Mouse (Mus musculus) inflammation-experienced regulatory T-cells, adult 6 months (primary cell): ENCODE results near the gene Adpgk. TPM values are rescaled to one million over a fixed set of nuclear protein-coding genes. Genes with fewer than 3 reads are reported as not detected.

Source experiments
- ATAC-seq: one replicate; pipeline ENCODE4 v1.8.0; 2017
- polyA plus RNA-seq, 3 experiments: library from polyadenylated mRNA; unstranded; fragments of 100-300 nt; shearing (Covaris generic); gene quantifications; one replicate each; pipeline ENCODE4 v1.2.1; 2017

Gene Adpgk
- 10 to 100 TPM in 2 of 3 experiments, 1 to 10 TPM in 1; 2.5 to 14.1 (median 10.8) TPM for polyA plus RNA-seq

- ATAC-seq, result peak; percentile 94
These were observed at the start of gene Adpgk for GRCm38 (mm10) chr9:59290957-59291687. TSS of gene Adpgk (plus strand) at chr9:59291558.

DNA sequence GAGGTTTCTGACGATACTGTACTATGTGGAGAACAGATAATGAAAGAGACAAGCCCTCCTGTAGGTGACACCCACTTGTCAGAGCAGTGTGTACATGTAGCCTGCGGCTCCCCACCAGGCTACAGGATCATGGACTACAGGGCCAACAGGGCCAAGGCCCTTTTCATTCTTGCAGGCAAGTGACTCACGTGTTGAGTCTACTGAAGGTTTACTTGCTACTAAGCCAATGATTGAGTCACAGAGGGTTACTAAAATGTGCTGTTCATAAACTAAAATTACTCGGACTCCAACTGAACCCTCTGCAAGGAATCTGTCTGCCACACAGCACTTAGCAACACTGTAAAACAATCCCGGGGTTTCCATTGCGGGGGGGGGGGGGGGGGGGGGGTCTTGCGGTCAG lies 46.2 kb upstream of the Adpgk start:
- no peak for ATAC-seq

DNA sequence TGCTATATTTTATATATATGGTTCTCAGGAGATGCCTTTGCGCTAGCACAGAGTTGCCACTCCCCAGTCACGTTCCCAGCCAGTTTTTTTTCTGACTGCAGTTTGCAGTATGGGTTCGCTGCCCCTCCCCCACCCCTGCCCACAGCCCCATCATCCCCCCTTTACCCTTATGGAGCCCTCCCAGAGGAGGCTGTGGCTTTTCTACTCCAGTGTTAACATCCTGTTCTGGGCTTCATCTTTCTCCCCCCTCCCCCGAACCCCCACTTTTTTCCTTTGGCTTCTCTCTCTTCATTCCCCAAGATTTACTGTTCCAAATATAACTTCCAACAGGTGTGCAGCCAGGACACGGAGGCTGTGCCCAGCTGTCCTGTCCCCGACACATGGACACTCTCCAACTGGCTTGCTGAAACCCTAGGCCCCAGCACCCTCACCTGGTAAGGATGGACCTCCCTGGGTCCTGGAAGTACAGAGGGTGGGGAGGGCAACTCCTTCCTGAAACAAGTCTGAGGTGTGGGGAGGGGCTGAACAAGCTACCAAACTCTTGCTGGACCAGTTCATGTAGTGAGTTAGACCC lies 44.8 kb upstream of the Adpgk start:
- ATAC-seq, result no peak

GRCm38 (mm10) chr9:59249359-59249758 lies 42.0 kb upstream of the Adpgk start:
- ATAC-seq, result no peak

- ATAC-seq, result no peak
These were observed 41.1 kb upstream of the Adpgk start for GRCm38 (mm10) chr9:59250272-59250671.

- no peak for ATAC-seq
These were observed 36.5 kb upstream of the Adpgk start for GRCm38 (mm10) chr9:59254716-59255421.

DNA sequence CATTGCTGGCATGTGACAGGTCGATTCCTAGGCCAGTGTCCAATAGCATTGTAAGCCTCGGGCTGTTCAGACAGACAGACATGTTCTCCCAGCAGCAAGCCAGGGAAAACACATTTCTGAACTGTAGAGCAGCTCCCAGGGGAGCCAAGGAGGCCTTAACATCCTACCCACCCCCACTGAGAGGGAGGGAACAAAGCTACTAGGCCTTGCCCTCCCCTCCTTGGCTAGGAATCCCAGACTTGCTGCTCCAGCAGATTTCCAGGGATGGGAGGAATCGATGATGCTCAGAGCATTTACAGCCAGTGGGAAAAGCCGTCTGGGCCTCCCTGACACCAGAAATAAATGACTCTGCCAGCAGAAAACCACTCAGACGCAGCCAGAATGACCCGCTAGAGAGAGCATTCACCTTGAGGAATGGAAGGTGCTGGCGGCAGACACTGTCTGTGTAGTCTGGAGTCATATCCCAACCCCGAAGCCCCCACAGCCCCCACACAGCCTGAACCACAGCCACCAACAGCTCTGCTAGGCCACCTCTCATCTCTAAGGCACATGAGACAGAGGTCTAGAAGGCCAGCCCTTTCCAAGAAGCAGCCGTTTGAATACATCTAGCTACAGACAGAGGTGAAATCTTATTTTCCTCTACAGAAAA lies 31.4 kb upstream of the Adpgk start:
- no peak for ATAC-seq

DNA sequence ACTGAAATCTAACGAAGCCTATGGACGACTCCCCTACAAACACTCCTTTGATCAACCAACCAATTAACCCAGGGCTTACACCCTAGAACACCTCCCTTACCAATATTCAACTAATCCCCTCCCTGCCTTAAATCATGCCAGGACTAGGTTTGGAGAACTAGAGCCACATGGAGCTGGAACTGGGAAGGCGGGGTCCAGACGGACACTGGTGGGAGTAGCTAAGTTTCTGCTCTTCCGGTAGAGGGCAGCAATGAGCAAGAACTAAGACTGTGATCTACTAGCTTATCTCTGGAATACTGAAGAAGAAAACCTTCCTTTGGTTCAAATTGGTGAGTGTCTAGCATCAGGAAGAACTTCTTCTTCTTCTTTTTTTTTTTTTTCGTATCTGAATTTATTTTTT lies 25.0 kb upstream of the Adpgk start:
- no peak for ATAC-seq

DNA sequence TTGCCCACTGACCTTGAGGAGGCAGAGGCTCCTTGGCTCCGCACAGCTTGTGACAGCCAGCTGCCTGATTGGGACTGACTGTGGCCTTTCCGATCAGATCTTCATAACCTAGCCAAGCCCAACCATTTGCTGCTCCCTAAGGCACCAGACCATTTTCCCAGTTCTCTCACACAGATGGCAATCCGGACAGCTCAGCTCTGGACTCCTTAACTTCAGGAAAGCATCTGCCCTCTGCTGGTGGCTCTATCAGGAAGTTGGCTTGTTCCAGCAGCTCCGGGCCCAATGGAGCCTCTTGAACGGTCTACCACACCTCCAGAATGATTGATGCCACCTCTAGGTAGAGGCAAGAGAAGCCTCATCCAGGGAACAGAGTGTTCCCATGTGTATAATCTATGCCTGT lies 21.6 kb upstream of the Adpgk start:
- no peak for ATAC-seq

DNA sequence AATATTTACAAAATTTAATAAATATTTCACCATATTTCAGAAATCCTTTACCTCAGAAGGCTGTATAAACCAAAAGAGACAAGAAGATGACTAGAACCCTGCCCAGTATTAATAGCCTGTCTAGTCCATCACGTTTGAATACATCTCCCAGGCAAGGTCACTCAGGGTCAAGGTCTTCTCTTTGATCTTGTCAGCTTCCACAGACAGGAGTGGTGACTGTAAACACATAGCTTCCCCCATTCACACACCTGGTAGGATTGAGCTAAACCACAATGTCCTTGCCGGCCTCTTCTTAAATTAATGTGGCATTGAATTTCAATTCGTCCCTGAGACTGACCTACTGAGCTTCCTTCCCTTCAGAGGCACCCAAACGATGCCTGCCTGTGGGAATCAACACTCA lies 20.3 kb upstream of the Adpgk start:
- ATAC-seq, result no peak

- no peak for ATAC-seq
These were observed 19.6 kb upstream of the Adpgk start for GRCm38 (mm10) chr9:59271711-59272110.

GRCm38 (mm10) chr9:59273199-59273598 lies 18.2 kb upstream of the Adpgk start:
- no peak for ATAC-seq

DNA sequence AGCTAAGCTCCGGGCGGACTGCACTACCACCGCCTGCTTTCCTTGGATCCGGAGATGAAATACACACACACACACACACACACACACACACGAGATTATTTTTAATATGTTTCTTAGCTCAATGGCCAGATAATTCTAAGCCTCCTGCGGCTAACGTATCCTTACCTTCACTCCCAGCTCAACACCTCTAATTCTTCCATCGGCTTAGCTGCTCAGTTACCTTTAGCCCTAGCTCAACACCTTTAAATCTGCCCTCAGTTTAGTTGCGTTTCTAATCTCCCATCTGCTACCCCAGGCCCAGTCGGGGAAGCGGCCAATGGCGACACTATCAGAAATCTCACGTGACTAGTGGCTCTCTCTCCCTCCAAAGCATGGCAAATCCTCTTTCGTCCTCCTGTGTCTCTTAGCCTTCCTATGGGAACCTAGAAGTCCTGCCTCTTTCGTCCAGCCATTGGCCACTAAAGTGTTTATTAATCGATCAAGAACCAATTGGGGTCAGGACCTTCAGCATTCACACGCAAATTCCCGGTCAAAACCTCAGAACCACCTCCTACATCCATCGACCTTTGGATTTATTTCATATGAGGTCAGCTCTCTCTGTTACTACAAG lies 16.4 kb upstream of the Adpgk start:
- ATAC-seq, result no peak

DNA sequence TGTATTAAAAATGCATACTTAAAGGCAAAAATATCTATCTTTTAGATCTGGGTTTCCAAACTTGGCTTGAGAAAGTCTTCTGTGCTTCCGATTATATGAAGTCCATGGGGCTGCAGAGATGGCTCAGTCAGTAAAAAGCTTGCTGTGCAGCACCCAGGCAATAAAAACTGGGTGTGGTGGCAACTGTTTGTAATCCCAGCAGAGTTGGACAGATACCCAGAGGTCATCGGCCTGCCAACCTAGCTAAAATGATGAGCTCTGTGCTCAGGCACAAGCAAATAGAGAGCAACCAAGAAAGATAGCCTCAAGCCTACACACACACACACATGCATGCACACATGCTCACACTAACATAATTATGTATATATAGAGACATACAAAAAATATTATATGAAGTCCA lies 13.2 kb upstream of the Adpgk start:
- no peak for ATAC-seq

- ATAC-seq, result no peak
These were observed 12.7 kb upstream of the Adpgk start for GRCm38 (mm10) chr9:59278694-59279093.

DNA sequence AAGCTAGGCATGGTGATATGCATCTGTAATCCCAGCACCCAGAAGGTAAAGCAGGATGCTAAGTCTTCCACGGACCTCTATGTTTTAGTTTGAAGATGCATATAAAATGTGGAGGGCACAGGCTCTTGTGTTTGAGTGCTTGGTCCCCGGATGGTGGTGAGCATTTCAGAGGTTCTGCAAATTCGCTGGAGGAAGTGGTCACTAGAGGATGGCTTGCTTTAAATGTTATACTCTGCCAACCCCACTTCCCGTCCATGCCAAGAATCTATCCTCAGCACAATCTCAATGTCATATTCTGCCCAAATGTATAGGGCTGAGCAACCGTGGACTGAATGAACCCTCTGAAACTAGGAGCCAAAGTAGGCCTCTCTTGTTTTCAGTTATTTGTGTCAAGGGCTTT lies 10.5 kb upstream of the Adpgk start:
- no peak for ATAC-seq

GRCm38 (mm10) chr9:59281871-59282682 lies 9.3 kb upstream of the Adpgk start:
- ATAC-seq, result peak; percentile 61

GRCm38 (mm10) chr9:59282683-59282986 lies 8.7 kb upstream of the Adpgk start:
- ATAC-seq, result no peak

- no peak for ATAC-seq
These were observed 5.7 kb upstream of the Adpgk start for GRCm38 (mm10) chr9:59285614-59286013.

- no peak for ATAC-seq
These were observed 3.3 kb upstream of the Adpgk start for GRCm38 (mm10) chr9:59288058-59288457.

DNA sequence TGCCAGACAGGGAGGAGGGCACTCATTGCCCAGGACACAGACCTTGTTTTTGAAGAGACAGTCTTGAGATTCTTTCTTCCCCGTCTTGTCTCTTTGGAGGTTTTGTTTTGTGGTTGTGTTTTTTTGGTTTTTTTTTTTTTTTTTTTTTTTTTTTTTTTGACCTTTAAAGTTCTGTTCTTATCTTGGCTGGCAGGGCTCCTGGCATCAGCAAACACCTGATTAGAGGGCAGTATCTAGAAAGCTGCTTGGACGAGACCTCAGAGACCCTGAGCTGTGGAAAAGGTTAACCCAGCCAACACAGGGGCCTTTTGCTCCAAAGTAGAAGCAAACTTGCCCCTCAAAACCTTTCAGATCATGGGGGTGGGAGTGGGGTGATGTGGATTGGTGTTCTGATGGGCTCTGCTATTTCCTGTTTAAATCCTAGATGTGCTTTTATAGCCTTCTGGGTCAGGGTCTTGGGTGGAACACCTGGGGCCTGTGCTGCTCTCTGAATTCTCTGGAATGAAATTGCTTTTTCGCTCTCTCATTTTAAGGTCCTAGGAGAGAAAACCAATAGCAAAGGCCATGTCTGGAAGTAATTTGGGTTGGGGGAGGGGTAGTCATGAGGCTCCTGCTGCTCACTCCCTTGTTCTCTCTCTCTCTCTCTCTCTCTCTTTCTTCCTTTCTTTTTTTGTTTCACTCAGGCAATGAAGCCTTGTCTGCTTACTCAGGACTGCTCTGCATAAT lies 2.5 kb upstream of the Adpgk start:
- no peak for ATAC-seq
